Mouse (Mus musculus) brain, embryonic 14.5 days (tissue): ENCODE results near the gene Gm26657. TPM values are rescaled to one million over a fixed set of nuclear protein-coding genes. Genes with fewer than 3 reads are reported as not detected.

ENCODE experiments used
- DNase-seq: peaks from one replicate; pipeline ENCODE4 v3.0.0-alpha.2; 2011; ENCODE audit warnings: low read depth
- CTCF ChIP-seq: fragments of 200-500 bp; IDR thresholded peaks from 2 replicates; pipeline ENCODE4 v1.5.1; 2012; ENCODE audit warnings: inconsistent platforms, mild to moderate bottlenecking, moderate library complexity, borderline replicate concordance; ENCODE audit not compliant: insufficient read depth, insufficient read length; ENCODE audit errors: extremely low read depth
- POLR2A ChIP-seq: fragments of 200-500 bp; IDR thresholded peaks from 2 replicates; pipeline ENCODE4 v1.6.1; 2012; ENCODE audit warnings: mild to moderate bottlenecking, inconsistent platforms, borderline replicate concordance; ENCODE audit not compliant: poor library complexity, insufficient read depth, insufficient read length, severe bottlenecking; ENCODE audit errors: extremely low read depth
- polyA plus RNA-seq: library from polyadenylated mRNA; depleted of rRNA; stranded (reverse); fragments of >200 nt; gene quantifications from 2 replicates; pipeline ENCODE4 v1.2.3, GENCODE M21; 2012; rRNA removed

The Gm26657 gene
- polyA plus RNA-seq, 1 experiment, result not detected

DNA sequence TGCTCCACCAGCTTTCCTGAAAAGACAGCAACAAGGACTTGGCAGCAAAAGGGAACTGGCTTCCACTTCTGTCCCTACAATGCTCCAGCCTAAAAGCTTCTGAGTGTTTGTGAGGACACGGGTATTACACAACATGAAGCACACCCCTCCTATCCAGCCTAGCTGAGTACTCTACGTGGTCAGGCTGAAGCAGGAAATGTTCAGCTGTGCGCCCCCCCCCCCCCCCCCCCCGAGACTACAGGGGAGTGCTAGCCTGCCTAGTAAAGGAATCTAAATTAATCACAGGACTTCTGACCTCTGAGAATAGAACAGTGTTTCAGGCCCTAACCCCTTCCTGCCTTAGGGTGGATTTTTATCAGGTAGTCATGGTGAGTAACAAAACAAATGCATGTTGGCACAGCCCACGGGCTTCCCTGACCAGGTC, 28.0 kb downstream of the Gm26657 start:
- TF ChIP-seq CTCF (no peak), POLR2A (no peak)

DNA sequence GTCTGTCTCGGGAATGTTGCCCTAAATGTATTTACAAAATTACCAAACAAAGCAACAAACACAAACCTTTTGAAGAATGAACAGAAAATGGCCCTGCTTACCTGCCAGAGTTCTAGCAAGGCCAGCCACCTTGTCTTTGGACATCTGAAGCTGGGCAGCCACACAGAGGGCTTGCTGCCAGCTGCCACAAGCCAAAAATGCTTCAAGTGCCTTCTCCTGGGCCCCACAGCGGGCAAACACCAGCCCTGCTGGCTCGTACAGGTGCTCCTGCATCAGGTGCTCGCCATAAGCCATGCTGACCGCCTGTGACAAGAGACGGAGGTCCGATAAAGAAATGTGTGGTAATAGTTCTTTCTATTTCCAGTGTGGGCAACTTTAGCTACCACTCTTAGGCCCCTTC, 29.0 kb downstream of the Gm26657 start:
- no peak for DNase-seq
- TF ChIP-seq POLR2A, result no peak
- TF ChIP-seq CTCF, result no peak

More for the DNA sequence above, 28.0 kb downstream of the Gm26657 start:
- no peak for DNase-seq

DNA sequence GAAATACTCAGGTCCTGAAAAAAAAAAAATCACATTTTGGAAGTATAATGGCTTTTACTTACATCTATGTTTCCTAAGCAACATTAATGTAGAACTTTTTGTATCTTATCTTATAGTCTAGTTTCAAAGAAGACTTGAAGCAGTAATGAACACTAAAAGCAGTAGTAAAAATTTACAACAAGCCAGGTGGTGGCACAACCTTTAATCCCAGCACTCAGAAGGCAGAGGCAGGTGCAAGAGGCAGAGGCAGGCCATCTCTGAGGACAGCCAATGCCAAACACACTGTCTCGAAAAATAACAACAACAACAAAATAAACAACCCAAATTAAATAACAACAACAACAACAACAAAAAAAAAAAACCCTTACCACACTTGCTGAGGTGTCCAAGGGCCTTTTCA, 31.2 kb downstream of the Gm26657 start:
- DNase-seq, result no peak
- TF ChIP-seq POLR2A, result no peak
- TF ChIP-seq CTCF, result no peak

Other genes starting within 250 kb of the Gm26657 start
- gene Actl7b, start 1.4 kb downstream of the Gm26657 start, polyA plus RNA-seq, result 0.26 and 0.28 TPM in 2 replicates
- not detected in 2 replicates for gene Actl7a, start 3.3 kb downstream of the Gm26657 start, polyA plus RNA-seq
- gene Elp1, start 62.3 kb downstream of the Gm26657 start, polyA plus RNA-seq, result 79.2 and 82.1 TPM in 2 replicates
- 8.2 and 13.3 TPM in 2 replicates for gene Fam206a, start 62.3 kb downstream of the Gm26657 start, polyA plus RNA-seq
- gene Ctnnal1, start 125.1 kb downstream of the Gm26657 start, polyA plus RNA-seq, result 17.7 and 22.2 TPM in 2 replicates
- gene Tmem245, start 207.4 kb downstream of the Gm26657 start, polyA plus RNA-seq, result 9.8 and 11.4 TPM in 2 replicates